Mouse (Mus musculus): Measurements from ENCODE around the gene Pbx1. TPM values are rescaled to one million over a fixed set of nuclear protein-coding genes. Genes with fewer than 3 reads are reported as not detected.

The Pbx1 gene
- polyA plus RNA-seq, 1 experiment from 2014 or later: 22.1 TPM

GRCm38 (mm10) chr1:168433671-168434070 lies 1.6 kb upstream of the Pbx1 start:
- Histone ChIP-seq H3K9ac (no peak overlapping the region), H3K4me2 (no peak overlapping the region), H3K9me3 (replicated peaks) (no peaks in the 10 kb centered on the region), H3K36me3 (no peaks in the 10 kb centered on the region), H3K4me1 (replicated peaks) (no peaks in the 10 kb centered on the region; the same call in 1 of the 2 replicates), H3K27ac (no peak overlapping the region), H3K4me3 (no peak overlapping the region), H3K27me3 (no peaks in the 10 kb centered on the region)
- 94% methylated on average over 3 of the region's 3 CpGs for WGBS
- ATAC-seq (replicated peaks; ENCODE audit: insufficient number of reproducible peaks, insufficient read depth, low FRiP score, low read depth): no peak

DNA sequence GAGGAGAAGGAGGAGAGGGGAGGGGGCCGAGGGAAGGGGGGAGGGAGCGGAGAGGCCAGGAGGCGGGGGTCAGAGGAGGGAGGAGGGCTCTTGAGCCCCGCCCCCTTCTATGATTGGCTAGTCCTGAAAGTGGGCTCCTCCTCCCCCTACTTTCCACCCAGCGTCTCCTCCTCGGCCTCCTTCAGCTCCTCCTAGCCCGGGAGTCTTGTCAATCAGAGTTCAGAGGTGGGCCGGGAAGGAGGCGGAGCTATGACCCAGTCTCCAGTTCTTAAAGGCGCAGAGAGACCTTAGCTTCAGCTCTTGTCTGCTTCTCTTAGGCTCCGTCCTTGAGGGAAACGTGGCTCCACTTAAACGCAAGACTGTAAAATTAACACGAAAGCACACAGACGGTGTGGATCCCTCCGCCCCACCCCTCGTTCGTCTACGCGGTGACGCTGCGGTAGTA lies 233 bp upstream of the Pbx1 start:
- no peaks in the 10 kb centered on the region for H3K9me3 ChIP-seq (replicated peaks)
- H3K9ac ChIP-seq: peak overlapping the region; percentile 51
- peak overlapping the region; percentile 64 for H3K4me2 ChIP-seq
- peak overlapping the region; percentile 81 for H3K27ac ChIP-seq
- no peaks in the 10 kb centered on the region for H3K27me3 ChIP-seq
- WGBS: 0% methylated on average over 21 of the region's 22 CpGs
- H3K36me3 ChIP-seq: no peaks in the 10 kb centered on the region
- peak overlapping the region; percentile 73 for H3K4me3 ChIP-seq
- ATAC-seq (replicated peaks; ENCODE audit: insufficient number of reproducible peaks, insufficient read depth, low FRiP score, low read depth): peak; percentile 99
- H3K4me1 ChIP-seq (replicated peaks): peaks cover 13% of the 10 kb centered on the region

- Histone ChIP-seq H3K27ac (peak overlapping the region; percentile 95), H3K9me3 (replicated peaks) (no peaks in the 10 kb centered on the region), H3K4me3 (peak overlapping the region; percentile 73), H3K36me3 (no peaks in the 10 kb centered on the region), H3K4me2 (peak overlapping the region; percentile 63), H3K27me3 (no peaks in the 10 kb centered on the region), H3K4me1 (replicated peaks) (peaks cover 18% of the 10 kb centered on the region), H3K9ac (peak overlapping the region; percentile 76)
- WGBS: 0% methylated on average over 14 of the region's 14 CpGs
- peak; percentile 82 for ATAC-seq (replicated peaks; ENCODE audit: insufficient number of reproducible peaks, insufficient read depth, low FRiP score, low read depth)
These were observed 299 bp downstream of the Pbx1 start for GRCm38 (mm10) chr1:168431711-168432231.

DNA sequence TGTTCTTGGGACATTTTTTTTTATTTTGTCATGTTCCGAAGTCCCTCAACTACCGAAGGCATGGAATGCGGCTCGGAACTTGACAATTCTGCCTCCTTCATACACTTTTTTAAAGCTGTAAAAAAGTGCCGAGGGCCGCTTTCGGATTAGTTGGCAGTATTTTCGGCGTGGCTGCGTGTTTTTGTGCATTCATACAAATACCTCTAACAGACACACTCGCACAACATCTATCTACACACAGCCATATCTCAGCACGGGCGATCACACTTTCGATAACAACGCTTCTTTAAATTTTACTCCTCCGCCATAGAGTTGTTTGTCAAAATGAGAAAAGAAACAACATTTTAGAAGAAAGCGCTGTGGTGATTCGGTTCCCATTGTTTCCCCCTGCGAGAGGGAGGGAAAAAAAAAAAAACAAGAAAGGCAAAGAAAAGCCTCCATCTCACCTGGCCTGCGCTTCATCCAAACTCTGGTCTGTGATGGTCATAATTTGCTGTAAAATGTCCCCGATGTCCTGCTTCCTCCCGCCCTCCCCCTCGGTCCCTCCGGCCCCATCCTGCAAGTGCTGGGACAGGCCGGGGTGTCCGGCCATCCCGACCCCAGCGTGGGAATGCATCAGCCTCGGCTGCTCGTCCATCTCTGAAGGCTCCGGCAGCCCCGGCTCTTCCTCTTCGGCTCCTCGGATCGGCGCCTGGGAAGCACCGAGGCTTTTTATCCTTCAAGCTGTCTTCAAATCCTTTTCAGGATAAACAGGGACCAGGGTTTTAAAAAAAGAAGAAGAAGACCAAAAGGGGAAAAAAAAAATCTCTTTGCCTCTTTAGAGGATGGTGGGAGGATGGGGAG lies 981 bp downstream of the Pbx1 start:
- Histone ChIP-seq H3K4me2 (peak overlapping the region; percentile 63), H3K27me3 (no peaks in the 10 kb centered on the region), H3K4me1 (replicated peaks) (peaks cover 25% of the 10 kb centered on the region), H3K36me3 (no peaks in the 10 kb centered on the region), H3K9me3 (replicated peaks) (no peaks in the 10 kb centered on the region), H3K27ac (peak overlapping the region; percentile 95), H3K9ac (peak overlapping the region; percentile 76), H3K4me3 (peak overlapping the region; percentile 73)
- ATAC-seq (replicated peaks; ENCODE audit: insufficient number of reproducible peaks, insufficient read depth, low FRiP score, low read depth): no peak
- WGBS: under 1% methylated on average over 37 of the region's 37 CpGs

DNA sequence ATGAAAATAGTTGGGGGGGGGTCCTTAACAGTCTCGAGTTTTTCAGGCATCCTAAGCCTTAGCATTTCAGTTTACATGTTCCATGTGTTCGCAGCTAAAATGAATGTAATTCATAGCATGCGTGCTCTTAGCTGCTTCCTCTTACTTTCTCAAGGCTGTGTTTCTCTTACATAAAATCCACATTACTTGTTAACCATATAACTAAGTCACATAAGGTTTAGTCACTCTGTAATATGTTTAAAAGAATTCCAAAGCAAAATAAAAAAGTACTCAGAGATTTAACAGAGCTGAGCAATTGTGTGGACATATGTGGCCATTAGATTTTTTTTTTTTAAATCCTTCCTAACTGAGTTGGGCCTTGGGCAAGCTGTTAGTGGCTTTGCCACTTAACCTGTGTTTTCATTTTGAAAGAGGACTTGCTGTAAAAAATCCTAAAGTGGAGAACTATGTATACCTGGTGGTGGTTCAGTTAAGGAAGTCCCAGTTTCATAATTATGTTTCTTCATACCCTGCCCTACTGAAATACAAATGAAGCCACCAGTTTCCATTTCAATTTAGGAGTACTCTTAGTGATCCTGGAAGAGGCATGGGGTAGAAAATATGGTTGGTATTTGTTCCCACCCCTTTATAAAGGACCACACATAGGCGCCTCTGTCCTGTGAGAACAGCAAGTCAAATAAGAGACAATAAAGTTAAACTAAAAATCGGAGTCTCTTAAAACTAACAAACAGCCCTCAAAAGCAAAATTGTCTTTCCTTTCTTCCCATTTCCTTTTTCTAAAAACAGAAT lies 2.0 kb downstream of the Pbx1 start:
- Histone ChIP-seq H3K4me2 (peak overlapping the region; percentile 63), H3K27ac (peak overlapping the region; percentile 95), H3K9ac (peak overlapping the region; percentile 76), H3K4me1 (replicated peaks) (peaks cover 33% of the 10 kb centered on the region), H3K4me3 (peak overlapping the region; percentile 73), H3K9me3 (replicated peaks) (no peaks in the 10 kb centered on the region), H3K36me3 (no peaks in the 10 kb centered on the region), H3K27me3 (no peaks in the 10 kb centered on the region)
- ATAC-seq (replicated peaks; ENCODE audit: insufficient number of reproducible peaks, insufficient read depth, low FRiP score, low read depth): no peak
- WGBS: 6% methylated on average over 5 of the region's 5 CpGs

DNA sequence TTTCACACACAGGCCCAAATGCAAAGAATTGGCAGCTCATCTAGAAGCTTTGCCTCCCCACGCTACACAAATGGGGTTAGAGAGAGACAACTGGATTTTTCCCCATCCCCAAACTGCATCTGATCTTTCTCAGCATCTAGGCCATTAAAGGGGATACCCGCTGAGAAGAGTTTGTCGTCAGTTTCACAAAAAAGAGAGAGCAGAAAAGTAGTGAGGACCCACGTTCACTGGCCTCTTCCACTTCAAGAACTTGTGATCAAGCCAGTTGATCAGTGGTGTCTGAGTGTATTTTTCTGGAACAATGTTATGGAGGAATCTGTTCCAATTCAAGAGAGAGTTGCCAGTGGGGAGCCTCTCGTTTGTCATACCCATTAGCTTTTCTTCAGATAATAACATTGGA lies 2.7 kb downstream of the Pbx1 start:
- Histone ChIP-seq H3K4me3 (peak overlapping the region; percentile 73), H3K4me1 (replicated peaks) (peaks cover 38% of the 10 kb centered on the region), H3K27ac (peak overlapping the region; percentile 95), H3K4me2 (peak overlapping the region; percentile 63), H3K36me3 (no peaks in the 10 kb centered on the region), H3K9ac (peak overlapping the region; percentile 76), H3K27me3 (no peaks in the 10 kb centered on the region), H3K9me3 (replicated peaks) (no peaks in the 10 kb centered on the region)
- no peak for ATAC-seq (replicated peaks; ENCODE audit: insufficient number of reproducible peaks, insufficient read depth, low FRiP score, low read depth)
- 10% methylated on average over 5 of the region's 5 CpGs for WGBS

- Histone ChIP-seq H3K36me3 (no peaks in the 10 kb centered on the region), H3K4me2 (peak overlapping the region; percentile 63), H3K27me3 (no peaks in the 10 kb centered on the region), H3K4me3 (peak overlapping the region; percentile 32), H3K27ac (peak overlapping the region; percentile 13; the same call in 1 of the 2 replicates), H3K9me3 (replicated peaks) (no peaks in the 10 kb centered on the region), H3K9ac (peak overlapping the region; percentile 30), H3K4me1 (replicated peaks) (peaks cover 48% of the 10 kb centered on the region)
- WGBS: 36% methylated on average over 6 of the region's 6 CpGs
- ATAC-seq (replicated peaks; ENCODE audit: insufficient number of reproducible peaks, insufficient read depth, low FRiP score, low read depth): no peak
These were observed 3.8 kb downstream of the Pbx1 start for GRCm38 (mm10) chr1:168428255-168428654.

DNA sequence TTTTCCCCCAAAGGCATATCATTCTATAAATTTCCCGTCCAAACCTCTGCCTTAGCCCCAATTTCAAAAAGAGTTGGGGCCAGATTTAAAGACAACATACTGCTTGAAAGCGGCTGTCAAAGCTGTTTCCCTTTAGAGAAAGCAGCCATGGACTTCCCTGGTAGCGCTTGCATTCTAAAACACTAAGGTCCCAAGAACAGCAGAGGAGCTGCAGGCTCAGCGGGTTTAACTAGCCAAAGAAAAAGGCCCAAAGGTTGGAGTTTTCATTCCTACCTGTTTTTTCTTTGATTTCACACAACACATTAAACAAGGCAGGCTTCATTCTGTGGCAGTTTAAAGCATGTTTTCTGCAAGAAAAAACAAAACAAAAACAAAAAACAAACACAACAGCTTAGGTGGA lies 4.5 kb downstream of the Pbx1 start:
- peak overlapping the region; percentile 63 for H3K4me2 ChIP-seq
- 22% methylated on average over 4 of the region's 4 CpGs for WGBS
- ATAC-seq (replicated peaks; ENCODE audit: insufficient number of reproducible peaks, insufficient read depth, low FRiP score, low read depth): no peak
- no peaks in the 10 kb centered on the region for H3K9me3 ChIP-seq (replicated peaks)
- H3K9ac ChIP-seq: peak overlapping the region; percentile 30
- H3K27ac ChIP-seq: peak overlapping the region; percentile 8; the same call in 1 of the 2 replicates
- peaks cover 52% of the 10 kb centered on the region for H3K4me1 ChIP-seq (replicated peaks)
- no peaks in the 10 kb centered on the region for H3K27me3 ChIP-seq
- peak overlapping the region; percentile 32 for H3K4me3 ChIP-seq
- H3K36me3 ChIP-seq: no peaks in the 10 kb centered on the region

- Histone ChIP-seq H3K9ac (no peak overlapping the region), H3K4me2 (peak overlapping the region; percentile 63), H3K27me3 (no peaks in the 10 kb centered on the region), H3K36me3 (0 out of 2 replicates have a peak, but pooled peaks cover under 1% of the 10 kb centered on the region), H3K27ac (no peak overlapping the region), H3K4me3 (peak overlapping the region; percentile 32), H3K9me3 (replicated peaks) (no peaks in the 10 kb centered on the region), H3K4me1 (replicated peaks) (peaks cover 52% of the 10 kb centered on the region)
- no peak for ATAC-seq (replicated peaks; ENCODE audit: insufficient number of reproducible peaks, insufficient read depth, low FRiP score, low read depth)
- WGBS: 43% methylated on average over 9 of the region's 9 CpGs
These were observed 5.2 kb downstream of the Pbx1 start for GRCm38 (mm10) chr1:168426900-168427299.

- Histone ChIP-seq H3K9me3 (replicated peaks) (no peaks in the 10 kb centered on the region), H3K4me1 (replicated peaks) (peaks cover 52% of the 10 kb centered on the region), H3K27ac (no peak overlapping the region), H3K27me3 (no peaks in the 10 kb centered on the region), H3K36me3 (0 out of 2 replicates have a peak, but pooled peaks cover 7% of the 10 kb centered on the region), H3K9ac (no peak overlapping the region; the same call in 1 of the 2 replicates), H3K4me2 (peak overlapping the region; percentile 63), H3K4me3 (peak overlapping the region; percentile 32)
- no peak for ATAC-seq (replicated peaks; ENCODE audit: insufficient number of reproducible peaks, insufficient read depth, low FRiP score, low read depth)
- WGBS: 57% methylated on average over 7 of the region's 7 CpGs
These were observed 5.8 kb downstream of the Pbx1 start for GRCm38 (mm10) chr1:168426281-168426680.

Measured in heart, embryonic 15.5 days (tissue).